Mouse (Mus musculus) bone marrow, adult 2 months (tissue): ENCODE results near the gene Gm26992.

Source experiments
- CTCF ChIP-seq: fragments of 200-500 bp; IDR thresholded peaks from 2 replicates; pipeline ENCODE4 v1.5.1; 2011; ENCODE audit warnings: low read length, control low read depth; ENCODE audit not compliant: control insufficient read depth, insufficient read depth
- POLR2A ChIP-seq: fragments of 200-500 bp; IDR thresholded peaks from 2 replicates; pipeline ENCODE4 v1.6.1; 2011; ENCODE audit warnings: low read depth, mild to moderate bottlenecking, control low read depth, low read length, borderline replicate concordance; ENCODE audit not compliant: control insufficient read depth

DNA sequence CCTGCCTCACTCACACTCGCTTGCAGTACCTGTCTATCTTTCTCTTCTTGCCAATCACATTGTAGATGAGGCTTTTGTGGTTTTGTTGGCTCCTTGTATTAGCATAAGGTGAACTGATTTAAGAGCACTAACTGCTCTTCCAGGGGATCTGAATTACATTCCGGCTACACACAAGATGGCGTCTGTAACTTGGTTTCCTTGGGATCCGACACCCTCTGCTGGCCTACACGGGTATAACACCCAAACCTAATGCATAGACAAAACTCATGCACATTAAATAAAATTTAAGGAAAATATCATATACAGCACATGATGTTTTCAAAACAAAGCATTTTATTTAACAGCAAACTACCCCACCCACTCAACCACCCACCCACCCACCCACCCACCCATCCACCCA, 38.2 kb downstream of the Gm26992 start:
- no peak; the same call in 1 of the 2 replicates for TF ChIP-seq CTCF
- TF ChIP-seq POLR2A = no peak
